9 mouse cellular contexts compared by ENCODE assay signal in the genomic region with DNA sequence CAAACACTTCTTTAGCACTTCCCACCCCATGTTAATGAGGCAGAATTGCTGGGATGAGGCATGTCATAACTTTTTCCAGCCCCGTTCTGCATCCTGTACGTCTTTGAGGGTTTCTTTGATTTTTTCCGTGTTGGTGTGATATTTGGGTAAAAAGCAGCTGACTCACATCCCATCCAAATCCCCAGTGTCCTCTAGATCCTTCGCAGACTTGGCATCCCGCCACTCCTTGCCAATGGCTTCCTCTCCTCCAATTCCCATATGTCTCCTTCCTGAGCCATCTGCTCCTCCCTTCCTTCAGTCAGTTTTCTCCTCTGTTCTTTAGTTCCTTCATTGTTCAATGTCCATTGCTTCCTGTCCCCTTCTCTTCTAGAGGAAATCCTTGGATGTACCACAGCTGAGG.
DNase-seq lines count a peak whose midpoint lies in the region; ATAC-seq and TF ChIP-seq lines count a peak whose summit lies in the region.
"Had no signal": no experiment of that assay in that cellular context is flagged by ENCODE, and none has a peak within 500 bp of the region (broad histone marks: within the 10 kb centered on the region; RNA-seq: fewer than 3 reads in every experiment).

No protein-coding gene starts in this region.

- no peaks in the 10 kb centered on the region for H3K36me3 ChIP-seq in kidney, adult 2 months (ENCODE audit: control insufficient read depth, insufficient read depth, low read length)
- H3K36me3 ChIP-seq in kidney, embryonic 14.5 days (ENCODE audit: control insufficient read depth, insufficient read depth, low read length) = no peaks in the 10 kb centered on the region
- H3K36me3 ChIP-seq in intestine, embryonic 15.5 days = no peaks in the 10 kb centered on the region
- H3K36me3 ChIP-seq: limb, embryonic 12.5 days had no signal

- no peak overlapping the region for H3K9ac ChIP-seq in kidney, embryonic 14.5 days (ENCODE audit: low read depth, low read length)
- no peak overlapping the region for H3K9ac ChIP-seq in intestine, embryonic 15.5 days
- H3K9ac ChIP-seq: limb, embryonic 12.5 days had no signal

- H3K4me3 ChIP-seq in kidney, adult 2 months (ENCODE audit: insufficient read depth, low read depth, low read length) = no peak overlapping the region
- H3K4me3 ChIP-seq in kidney, embryonic 14.5 days (ENCODE audit: low read length) = no peak overlapping the region
- H3K4me3 ChIP-seq in intestine, embryonic 15.5 days (replicated peaks) = no peak overlapping the region
- H3K4me3 ChIP-seq: limb, embryonic 12.5 days had no signal

- no peaks in the 10 kb centered on the region for H3K27me3 ChIP-seq in kidney, adult 2 months (replicated peaks; ENCODE audit: control insufficient read depth, insufficient read depth, low read length)
- H3K27me3 ChIP-seq in kidney, embryonic 14.5 days (ENCODE audit: control insufficient read depth, insufficient read depth, low read length) = no peaks in the 10 kb centered on the region
- H3K27me3 ChIP-seq in intestine, embryonic 15.5 days (replicated peaks) = no peaks in the 10 kb centered on the region
- H3K27me3 ChIP-seq: limb, embryonic 12.5 days had no signal

- TF ChIP-seq POLR2A in kidney, adult 2 months (IDR thresholded peaks at IDR 0.05; ENCODE audit: low read depth, low read length) = no peak

- WGBS in kidney, adult 2 months = 56% methylated on average over 5 of the region's 5 CpGs
- WGBS in kidney, embryonic 14.5 days = 61% methylated on average over 5 of the region's 5 CpGs
- 68% methylated on average over 5 of the region's 5 CpGs for WGBS in intestine, embryonic 15.5 days

- H3K9me3 ChIP-seq in kidney, embryonic 14.5 days (ENCODE audit: control insufficient read depth, low read length) = no peaks in the 10 kb centered on the region
- H3K9me3 ChIP-seq in intestine, embryonic 15.5 days = no peaks in the 10 kb centered on the region
- H3K9me3 ChIP-seq: limb, embryonic 12.5 days had no signal

- DNase-seq in kidney, adult 2 months = peak; percentile 42
- peak; percentile 8 to 25 for DNase-seq in adrenal gland, postnatal 4 days (ENCODE audit: low spot score in 2 of 2)
- DNase-seq in frontal cortex, adult 2 months (ENCODE audit: extremely low spot score in 1 of 2, low spot score in 1 of 2) = peak; percentile 59 to 87
- DNase-seq in layer of hippocampus, postnatal 10 days (ENCODE audit: low spot score in 2 of 2) = peak; percentile 36 to 49
- peak; percentile 79 for DNase-seq in right cerebral cortex, postnatal 4 days
- DNase-seq in natural killer cell, adult 2 months (ENCODE audit: low spot score in 2 of 2) = no peak

- no peak overlapping the region for H3K4me2 ChIP-seq in kidney, embryonic 14.5 days (replicated peaks; ENCODE audit: low read depth, low read length)
- no peak overlapping the region for H3K4me2 ChIP-seq in intestine, embryonic 15.5 days (replicated peaks)
- H3K4me2 ChIP-seq: limb, embryonic 12.5 days had no signal

- H3K27ac ChIP-seq in kidney, adult 2 months (ENCODE audit: insufficient read depth, low read depth, low read length) = no peak overlapping the region
- H3K27ac ChIP-seq in kidney, embryonic 14.5 days (ENCODE audit: low read depth, low read length) = no peak overlapping the region
- no peak overlapping the region for H3K27ac ChIP-seq in intestine, embryonic 15.5 days
- H3K27ac ChIP-seq: limb, embryonic 12.5 days had no signal

- no peak for TF ChIP-seq CTCF in kidney, adult 2 months (conservative IDR thresholded peaks at IDR 0.05; ENCODE audit: insufficient read depth, insufficient read length, low read depth, low read length)

- H3K4me1 ChIP-seq in kidney, adult 2 months (ENCODE audit: control insufficient read depth, insufficient read depth, low read length) = no peaks in the 10 kb centered on the region
- no peaks in the 10 kb centered on the region for H3K4me1 ChIP-seq in kidney, embryonic 14.5 days (ENCODE audit: control insufficient read depth, insufficient read depth, low read length)
- H3K4me1 ChIP-seq in intestine, embryonic 15.5 days (replicated peaks) = no peaks in the 10 kb centered on the region
- H3K4me1 ChIP-seq: limb, embryonic 12.5 days had no signal

- no peak for ATAC-seq in kidney, embryonic 14.5 days (ENCODE audit: low FRiP score, low TSS enrichment)
- ATAC-seq in intestine, embryonic 15.5 days = no peak

Comparison
In these comparisons a context has a peak if more than half of its experiments do, and no peak if none do; other contexts are left out.
1. DNase-seq: peak in kidney, adult 2 months (single experiment), adrenal gland, postnatal 4 days (2 of 2), frontal cortex, adult 2 months (2 of 2), layer of hippocampus, postnatal 10 days (2 of 2) and right cerebral cortex, postnatal 4 days (single experiment); none in natural killer cell, adult 2 months (0 of 2).